Mouse (Mus musculus) bone marrow macrophage, adult 2 months (primary cell): ENCODE results near the gene Chp2.

Experiments
- CTCF ChIP-seq: IDR thresholded peaks from 2 replicates; pipeline ENCODE4 v1.5.1; 2012; ENCODE audit warnings: low read depth, mild to moderate bottlenecking, low read length, moderate library complexity
- POLR2A ChIP-seq: IDR thresholded peaks from 2 replicates; pipeline ENCODE4 v1.6.1; 2012; ENCODE audit warnings: mild to moderate bottlenecking, low read depth, low read length, borderline replicate concordance

GRCm38 (mm10) chr7:122230866-122231265 is 11.6 kb downstream of the Chp2 start:
- TF ChIP-seq POLR2A (no peak), CTCF (no peak)
